Mouse (Mus musculus) gastrocnemius, adult 8-10 months (tissue): ENCODE data around the gene Car9. TPM values are rescaled to one million over a fixed set of nuclear protein-coding genes. Genes with fewer than 3 reads are reported as not detected.

ENCODE experiments used
- DNase-seq, 2 experiments: peaks; one replicate each; pipeline ENCODE4 v3.0.0; 2022; ENCODE audit warnings: low spot score in 2 of 2
- total RNA-seq, 4 experiments: library from RNA; stranded (reverse); gene quantifications; 2 replicates each; pipeline ENCODE4 v1.2.4; 2022

The Car9 gene
- total RNA-seq, 4 experiments from 2014 or later: 3.2 to 8.8 (median 3.8) TPM

DNA sequence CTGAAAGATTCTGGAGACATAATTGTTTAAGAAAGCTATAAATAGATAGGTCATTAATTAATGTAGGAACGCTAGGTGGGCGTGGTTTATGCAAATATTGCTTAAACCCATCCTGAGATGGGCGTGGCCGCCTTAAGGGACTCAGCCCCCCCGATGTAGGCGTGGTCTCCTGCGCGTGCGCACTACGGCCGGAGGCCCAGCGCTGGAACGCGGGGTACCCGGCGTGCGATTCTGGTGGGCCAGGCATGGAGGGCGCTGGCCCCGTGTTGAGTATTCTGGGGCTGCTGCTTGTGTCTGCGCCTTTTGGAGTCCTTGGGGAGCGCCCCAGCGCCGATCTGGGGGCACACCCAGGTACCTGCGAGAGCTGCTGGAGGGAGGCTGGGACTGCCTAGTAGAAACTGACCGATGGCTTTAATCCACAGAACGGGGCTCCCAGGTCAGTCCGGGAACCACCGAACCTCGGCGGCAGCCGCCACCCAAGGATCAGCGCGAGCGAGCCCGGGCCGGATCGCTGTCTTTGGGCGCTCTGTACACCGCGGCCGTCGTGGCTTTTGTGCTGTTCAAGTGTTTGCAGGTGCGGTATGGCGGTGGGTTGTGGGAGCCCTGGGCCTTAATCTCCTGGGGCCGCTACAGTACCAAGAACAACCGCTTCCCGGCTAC is 13.4 kb upstream of the Car9 start:
- peak; percentile 89 to 92 for DNase-seq

DNA sequence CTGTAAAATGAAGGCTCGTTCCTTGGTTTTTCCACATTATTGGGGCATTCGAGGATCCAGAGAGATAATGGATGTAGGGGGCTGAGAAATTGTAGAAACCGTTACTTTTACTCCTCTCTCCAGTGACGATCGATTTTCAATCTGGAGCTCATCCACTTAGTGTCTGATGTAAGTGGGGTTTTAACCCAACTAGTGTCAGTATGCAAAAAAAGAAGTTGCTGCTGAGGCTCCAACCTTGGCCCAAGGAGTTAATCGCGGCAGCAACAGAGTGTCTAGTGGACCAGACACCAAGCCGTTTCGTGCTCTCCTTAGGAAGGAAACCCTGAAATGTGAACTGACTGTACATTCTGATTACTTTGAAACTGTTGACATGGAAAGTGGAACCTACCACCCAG is 12.9 kb upstream of the Car9 start:
- no peak for DNase-seq

DNA sequence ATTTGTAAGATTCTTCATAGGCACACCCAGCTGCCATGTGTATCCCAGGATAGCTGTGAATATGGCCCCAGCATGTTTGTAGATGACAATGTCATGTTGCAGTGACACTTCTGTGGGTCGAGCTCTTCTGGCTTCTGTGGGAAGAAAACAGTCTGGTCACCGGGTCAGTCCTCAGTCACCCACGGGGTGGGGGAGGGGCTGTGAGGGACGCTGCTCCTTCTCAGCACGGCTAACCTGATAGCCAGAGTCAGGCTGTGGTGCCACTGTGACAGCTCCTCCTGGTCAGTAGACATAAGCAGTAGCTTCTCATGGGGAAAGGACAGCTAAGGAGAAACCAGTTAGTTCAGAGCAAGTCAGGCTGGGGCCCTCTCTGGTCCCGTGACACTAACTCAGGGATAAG is 10.2 kb upstream of the Car9 start:
- no peak for DNase-seq

DNA sequence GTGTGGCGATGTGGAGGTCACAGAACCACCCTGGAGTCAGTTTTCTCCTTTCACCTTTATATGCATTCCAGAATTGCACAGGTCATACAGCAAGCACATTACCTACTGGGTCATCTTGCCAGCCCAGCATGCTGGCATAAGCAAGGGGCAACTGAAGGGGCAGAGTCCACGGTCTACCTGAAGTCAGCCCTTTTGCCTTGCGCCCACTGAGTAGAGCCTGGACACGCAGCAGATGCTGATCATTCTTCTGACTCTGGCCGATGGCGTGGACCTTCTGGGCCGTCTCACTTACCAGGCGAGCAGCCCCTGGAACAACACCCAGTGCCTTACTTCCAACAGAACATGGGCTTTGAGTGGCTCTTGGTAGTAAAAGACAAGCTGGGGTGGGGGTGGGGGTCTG is 9.4 kb upstream of the Car9 start:
- no peak for DNase-seq

DNA sequence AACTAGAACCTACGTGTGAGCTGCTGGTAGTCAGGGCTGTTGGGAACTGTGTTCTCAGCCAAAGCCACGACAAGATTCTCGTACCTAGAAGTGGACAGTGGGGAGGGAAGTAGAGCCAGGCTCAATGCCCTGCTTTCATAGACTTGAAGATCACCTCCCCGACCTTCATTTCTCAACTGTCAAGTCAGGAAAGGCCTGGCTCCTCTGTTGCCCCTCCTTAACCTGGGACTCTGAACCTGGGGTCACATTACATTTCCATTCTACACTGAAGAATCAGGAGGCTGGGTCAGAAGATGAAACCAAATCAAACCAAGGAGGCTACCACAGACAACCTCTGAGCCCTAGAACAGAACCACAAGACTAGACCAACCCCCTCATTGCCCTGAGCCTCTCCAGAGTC is 8.8 kb upstream of the Car9 start:
- no peak for DNase-seq

DNA sequence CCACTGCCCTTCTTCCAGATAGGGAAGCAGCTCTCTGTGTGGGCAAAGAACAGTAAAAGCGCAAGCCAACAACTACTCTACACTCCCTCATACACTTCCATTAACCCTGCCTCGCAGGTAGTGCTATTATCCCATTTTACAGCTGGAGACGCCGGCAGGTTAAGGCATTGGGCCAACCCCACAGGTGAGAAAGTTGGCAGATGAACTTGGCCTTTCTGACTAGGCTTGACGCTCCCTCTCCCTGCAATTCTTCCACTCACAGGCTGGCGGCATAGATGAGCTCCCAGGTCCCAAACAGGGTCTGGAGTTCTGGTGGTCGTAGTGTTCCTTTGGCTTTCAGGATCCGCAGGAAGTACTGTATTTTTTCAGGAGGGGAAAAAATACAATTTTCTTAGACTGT is 7.8 kb upstream of the Car9 start:
- DNase-seq: no peak

DNA sequence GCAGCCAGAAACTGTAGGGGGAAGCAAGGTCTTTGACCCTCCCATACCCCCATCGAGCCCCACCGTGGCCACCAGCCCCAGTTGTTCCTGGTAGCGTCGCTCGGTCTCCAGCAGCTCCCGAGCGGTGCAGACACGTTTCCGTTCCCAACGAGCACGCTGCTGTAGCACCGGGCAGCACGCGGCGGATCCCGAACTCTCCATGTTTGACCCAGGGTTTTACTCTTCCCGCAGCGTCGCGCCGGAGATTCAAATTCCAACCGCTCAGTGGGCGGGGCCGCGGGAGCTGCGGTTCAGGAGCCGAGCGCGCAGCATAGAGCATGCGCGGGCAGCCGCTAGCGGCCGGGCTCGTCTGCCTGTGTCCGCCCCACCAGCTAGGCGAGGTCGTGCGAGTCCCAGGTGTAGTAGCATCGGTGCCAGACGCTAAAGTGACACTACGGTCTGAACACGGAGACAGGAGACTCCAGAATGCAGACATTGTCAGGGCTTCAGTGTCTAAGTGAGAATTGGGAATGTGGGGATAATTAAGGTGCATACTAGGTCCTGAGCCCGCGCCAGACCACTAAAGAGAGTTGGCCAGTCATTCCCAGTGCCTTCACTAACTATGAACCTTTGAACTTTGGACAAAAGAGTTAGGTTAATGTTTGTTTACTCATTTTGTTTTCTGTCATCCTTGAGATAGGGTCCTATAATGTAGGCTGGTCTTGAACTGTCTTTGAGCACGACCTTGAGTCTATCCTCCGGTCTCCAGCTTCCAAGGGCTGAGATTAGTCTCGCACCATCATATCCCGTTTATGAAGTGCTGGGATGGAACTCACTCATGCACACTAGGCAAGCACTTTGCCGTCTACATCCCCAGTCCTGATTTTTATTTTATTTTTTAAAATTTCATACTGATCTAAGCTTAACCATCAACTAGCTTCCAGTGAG is 7.1 kb upstream of the Car9 start, which contains the start of gene Arhgef39:
Gene Arhgef39 (minus strand): TSS at position 289 of the 927 bp plus-strand sequence.
- DNase-seq: peak; percentile 60 to 77

DNA sequence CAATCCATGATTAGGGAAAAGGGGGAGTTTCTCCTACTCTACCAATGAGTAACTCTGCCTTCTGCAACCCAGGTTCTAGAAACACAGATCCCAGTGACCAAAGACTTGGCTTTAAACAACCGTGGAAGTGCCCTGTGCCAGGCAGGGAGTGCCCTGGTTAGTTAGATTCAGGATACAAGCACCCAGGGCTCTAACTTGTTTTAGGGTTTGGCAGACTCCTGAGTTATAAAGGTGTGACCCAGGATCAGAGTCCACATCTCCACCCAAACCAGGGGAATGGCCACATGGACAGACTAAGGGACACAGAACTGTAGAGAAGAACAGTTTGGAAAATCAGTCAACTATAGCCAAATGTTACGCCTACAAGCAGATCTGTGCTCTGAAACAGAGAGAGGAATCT is 3.7 kb upstream of the Car9 start:
- DNase-seq: no peak

DNA sequence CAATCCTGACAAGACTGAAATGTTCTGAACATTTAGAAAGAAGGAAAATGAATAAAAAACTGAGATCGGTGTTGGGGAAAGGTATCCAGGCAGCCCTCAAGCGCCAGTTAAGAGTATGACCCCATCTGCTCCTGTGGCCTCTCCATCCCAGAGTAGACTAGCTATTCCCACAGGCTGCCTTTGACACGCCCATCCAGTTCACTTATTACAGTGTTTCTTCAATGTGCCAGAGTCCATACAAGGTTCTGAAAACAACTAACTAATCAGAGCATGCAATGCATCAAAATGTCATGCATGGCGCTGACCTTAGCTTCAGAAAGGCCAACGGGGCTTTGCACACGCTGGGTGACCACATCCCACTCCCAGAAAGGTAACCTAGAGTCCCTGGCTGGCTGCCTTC is 3.3 kb upstream of the Car9 start:
- no peak for DNase-seq

DNA sequence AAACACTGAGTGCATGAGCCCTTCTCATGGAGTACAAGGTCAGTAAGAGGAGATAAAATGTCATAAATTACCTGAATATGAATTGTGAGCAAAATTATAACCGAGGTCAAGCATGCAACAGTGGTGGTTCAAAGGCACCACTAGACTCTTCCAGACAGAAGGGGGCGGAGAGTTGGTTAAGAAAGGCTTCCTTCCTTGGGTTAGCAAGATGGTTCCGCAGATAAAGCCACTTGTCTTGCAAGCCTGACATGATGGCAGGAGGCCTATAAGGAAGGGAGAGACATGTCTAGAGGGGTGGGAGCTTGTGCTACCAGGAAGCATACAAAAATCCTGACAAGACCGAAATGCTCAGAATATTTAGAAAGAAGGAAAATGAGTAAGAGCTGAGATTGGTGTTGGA is 2.5 kb upstream of the Car9 start:
- no peak for DNase-seq

DNA sequence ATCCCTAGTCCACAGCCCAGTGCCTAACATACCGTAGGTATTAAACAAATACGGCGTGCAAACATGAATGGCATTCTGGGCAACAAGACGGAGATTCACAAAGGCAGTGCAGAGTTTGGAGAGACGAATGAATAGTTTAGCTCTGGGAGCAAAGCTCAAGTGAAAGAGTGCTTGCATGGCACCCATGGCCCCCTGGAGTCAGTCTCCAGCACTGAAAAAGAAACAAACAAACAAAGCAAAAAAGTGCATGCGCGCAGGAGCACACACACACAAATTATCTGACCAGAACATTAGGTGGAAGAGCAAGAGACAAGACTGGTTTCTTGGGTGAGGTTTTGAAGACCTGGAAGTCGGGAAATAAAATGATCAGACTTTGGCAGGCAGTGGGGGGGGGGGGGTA is 692 bp upstream of the Car9 start:
- no peak for DNase-seq

DNA sequence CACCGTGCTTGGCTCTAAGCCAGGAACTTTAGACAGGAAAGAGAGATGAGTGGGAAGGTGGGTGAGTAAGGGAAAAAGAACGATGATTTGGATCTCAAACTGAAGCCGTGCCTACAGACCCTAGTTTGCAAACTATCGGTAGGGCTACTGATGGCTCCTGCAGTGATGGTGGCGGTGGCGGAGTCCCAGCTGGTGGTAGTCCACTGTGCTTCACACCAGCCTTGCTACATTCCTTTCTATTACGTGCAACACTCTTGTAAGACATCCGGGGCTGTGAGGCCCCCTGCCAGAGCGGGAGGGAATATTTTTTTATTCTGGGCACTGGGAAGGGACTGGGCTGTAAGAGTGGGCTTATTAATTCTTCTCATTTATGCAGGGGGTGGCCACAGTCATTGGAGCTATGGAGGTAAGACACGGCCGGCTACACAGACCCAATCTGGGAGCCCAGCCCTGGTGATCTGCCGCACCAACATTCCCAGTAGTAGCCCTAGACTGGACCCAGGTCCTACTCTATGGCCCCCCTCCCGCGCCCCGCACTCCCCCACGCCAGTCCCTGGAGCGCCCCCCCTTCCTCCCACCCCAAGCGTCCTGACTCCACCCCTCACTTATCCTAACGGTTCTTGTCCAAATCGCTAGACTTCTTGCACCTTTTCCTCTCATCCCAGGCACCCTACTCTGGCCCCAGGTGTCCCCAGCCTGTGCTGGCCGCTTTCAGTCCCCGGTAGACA is 1.3 kb downstream of the Car9 start:
- no peak for DNase-seq

DNA sequence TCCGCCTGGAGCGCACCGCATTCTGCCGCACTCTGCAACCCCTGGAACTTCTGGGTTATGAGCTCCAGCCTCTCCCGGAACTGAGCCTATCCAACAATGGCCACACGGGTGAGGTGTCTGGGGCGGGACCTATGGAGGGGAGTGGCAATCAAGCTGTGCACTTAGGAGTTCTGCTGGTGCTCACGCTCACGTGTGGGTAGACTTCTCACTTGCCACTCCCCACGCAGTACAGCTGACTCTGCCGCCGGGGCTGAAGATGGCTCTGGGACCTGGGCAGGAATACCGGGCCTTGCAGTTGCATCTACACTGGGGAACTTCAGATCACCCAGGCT is 1.9 kb downstream of the Car9 start:
- no peak for DNase-seq

DNA sequence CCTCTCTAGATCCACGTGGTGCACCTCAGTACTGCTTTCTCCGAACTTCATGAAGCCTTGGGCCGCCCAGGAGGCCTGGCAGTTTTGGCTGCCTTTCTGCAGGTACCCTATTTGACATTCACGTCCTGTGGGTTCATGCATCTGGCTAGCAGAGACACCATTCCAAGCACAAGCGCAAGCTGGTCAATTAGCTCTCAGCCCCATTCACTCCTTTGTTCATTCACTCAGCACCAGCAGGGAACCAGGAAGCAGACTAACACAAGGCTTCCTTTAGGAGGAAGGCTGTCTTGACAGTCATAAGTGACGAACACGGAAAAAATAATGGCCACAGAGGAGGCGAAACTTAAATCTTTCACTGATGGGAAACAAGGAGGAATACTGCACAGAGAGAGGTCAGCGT is 2.3 kb downstream of the Car9 start:
- no peak for DNase-seq

DNA sequence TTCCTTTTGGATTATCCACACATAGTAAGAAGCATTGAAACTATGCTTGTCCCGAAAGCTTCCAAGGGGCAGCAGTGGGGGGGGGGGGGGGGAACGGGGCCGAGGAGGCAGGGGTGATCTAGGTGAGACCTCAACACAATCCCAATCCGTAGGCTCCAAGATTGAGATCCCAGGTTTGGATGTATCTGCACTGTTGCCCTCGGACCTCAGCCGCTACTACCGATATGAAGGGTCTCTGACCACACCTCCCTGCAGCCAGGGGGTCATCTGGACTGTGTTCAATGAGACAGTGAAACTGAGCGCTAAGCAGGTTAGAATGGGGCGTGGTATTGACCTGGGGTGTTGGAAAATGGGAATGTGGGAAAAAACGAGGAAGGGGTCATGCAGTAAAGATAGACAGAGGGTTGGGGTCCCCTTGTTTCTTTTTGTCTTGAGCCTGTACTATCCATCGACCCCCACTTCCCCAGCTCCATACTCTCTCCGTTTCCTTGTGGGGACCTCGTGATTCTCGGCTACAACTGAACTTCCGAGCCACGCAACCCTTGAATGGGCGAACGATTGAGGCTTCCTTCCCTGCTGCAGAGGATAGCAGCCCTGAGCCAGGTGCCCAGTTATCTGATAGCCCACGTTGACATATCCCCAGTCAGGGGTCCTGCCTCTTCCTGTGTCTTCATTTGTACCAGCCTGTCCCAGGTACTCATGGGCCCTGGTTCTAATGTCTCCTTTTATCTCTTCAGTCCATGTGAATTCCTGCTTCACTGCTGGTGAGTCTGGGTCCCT is 5.1 kb downstream of the Car9 start:
- no peak for DNase-seq

DNA sequence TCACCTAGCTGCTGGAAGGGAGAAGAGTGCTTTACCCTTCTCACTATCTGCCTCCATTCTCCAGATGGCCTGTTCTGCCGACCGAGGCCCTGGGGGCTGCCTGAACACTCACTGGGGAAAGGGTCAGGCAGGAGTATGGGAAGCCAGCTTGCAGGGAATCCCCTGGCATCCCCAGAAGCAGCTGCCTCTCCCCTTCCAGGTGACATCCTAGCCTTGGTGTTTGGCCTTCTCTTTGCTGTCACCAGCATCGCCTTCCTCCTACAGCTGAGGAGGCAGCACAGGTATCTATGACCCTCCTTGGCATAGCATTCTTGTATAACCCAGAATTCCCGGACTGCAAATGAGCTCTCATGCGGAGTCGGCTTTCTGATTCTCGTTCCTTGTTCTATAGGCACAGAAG is 5.9 kb downstream of the Car9 start:
- no peak for DNase-seq

DNA sequence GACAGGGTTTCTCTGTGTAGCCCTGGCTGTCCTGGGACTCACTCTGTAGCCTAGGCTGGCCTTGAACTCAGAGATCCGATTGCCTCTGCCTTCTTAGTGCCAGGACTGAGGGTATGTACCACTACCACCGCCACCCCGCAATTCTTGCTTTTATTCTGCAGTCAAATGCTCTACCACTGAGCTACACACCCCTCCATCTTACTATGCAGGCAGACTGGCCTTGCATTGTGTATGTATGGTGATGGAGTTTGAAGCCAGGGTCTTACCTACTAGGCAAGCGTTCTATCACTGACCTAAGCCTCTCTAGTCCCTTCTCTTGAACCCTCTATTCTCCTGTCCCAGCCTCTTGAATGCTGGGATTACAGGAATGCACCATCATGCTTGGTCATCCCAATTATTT is 6.5 kb downstream of the Car9 start:
- no peak for DNase-seq

DNA sequence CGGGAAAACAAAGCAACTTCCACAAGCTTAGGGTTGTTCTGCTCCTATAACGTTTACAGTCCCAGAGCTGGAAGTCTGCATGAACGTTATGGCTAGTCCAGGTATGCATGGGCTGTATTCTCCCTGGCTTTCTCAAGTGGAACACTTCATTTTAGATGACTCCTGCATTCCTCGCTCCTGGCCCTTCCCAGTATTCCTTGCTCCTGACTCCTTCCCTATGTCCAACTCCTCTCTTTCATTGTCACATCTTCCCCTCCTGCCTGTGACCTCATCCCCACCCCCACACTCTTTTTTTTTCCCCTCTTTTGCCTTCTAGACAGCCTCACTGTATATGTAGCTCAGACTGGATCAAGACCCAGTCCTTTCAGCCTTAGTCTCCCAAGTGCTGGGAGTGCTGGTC is 7.0 kb downstream of the Car9 start:
- no peak for DNase-seq

DNA sequence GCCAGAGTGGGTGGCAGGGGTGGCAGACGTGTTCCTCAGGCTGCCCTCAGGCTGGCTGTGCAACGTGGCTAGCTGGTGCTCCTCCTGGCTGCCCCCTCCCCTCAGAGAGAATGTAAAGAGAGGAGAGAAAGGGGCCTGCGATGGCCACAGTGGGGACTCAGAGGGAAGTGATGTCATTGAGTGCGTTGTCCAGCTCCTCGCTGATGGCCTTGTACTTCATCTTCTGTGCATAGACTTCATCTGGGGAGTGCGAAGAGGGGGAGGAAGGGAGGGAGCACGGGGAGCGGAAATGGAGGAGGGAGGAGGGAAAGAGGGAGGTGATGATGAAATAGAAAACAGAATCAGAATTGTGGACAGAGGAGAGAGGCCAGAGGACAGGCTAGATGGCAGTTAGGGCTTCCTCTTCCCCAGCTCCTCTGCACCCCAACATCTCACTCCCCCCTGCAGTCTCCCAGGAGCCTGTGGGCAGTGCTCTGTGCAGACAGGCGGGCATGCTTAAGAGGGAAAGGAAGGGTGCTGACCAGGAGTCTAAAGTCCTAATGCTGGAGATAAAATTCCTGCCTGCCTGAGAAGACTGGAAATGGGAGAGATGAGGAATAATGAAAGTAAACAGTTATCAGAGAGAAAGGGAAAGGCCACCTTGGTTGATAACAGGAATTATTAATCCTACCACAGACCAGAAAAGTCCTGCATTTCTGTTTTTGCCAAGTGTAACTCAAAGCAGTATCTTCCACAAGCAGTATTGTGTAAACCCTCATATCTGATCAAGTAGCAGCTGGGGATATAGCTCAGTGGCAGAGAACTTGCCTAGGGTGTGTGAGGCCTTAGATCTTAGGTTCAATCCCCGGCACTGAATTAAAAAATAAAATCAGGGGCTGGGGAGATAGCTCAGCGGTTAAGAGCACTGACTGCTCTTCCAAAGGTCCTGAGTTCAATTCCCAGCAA is 9.3 kb downstream of the Car9 start:
- DNase-seq: no peak

DNA sequence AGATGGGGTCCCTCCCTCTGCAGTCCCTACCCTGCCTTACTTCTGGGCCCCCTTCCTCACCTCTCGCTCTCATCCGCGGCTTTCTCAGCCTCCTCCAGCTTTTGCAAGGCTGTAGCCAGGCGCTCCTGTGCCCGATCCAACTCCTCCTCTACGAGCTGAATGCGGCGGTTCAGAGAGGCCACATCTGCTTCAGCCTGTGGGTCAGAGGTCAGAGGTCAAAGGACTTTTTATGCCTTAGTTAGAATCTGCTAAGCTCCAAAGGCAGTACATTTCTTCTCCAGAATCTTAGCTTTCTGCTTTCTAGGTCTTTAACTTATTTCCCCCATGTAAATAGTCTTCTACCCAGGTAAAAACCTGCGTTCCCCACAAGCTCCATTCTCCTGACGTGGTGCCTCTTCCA is 12.8 kb downstream of the Car9 start:
- no peak for DNase-seq
